Mouse (Mus musculus) heart, postnatal 0 days (tissue): ENCODE data around the gene Sult1c1.

Experiments
- CTCF ChIP-seq: IDR thresholded peaks from 2 replicates; pipeline ENCODE4 v1.5.1; 2016; ENCODE audit warnings: antibody characterized with exemption, control low read depth, low read depth
- EP300 ChIP-seq: IDR thresholded peaks from 2 replicates; pipeline ENCODE4 v1.6.1; 2016; ENCODE audit warnings: antibody characterized with exemption, low read depth

DNA sequence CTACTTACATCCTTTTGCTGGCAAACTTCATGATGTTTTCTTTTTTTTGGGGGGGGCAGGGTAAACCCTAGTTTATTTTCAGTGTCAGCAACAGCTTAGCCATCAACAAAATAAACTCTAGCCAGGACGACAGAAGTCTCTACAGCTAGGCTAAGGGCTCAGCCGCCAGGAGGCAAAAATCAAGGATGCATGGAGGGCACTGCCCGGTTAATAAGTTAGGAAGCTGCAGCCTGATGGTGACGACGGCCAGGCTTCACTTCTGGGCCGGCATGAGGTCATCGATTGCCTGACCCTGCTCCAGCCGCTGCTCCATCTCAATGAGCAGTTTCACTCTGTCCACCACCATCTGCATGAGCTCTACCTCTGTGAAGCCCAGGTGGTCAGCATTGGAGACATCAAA is 49.7 kb downstream of the Sult1c1 start:
- TF ChIP-seq CTCF = no peak
- no peak for TF ChIP-seq EP300
